Mouse (Mus musculus) neural tube, embryonic 14.5 days (tissue): ENCODE measurements at regions not wholly inside any gene's neighbourhood (a gene's known extent, or its start where the extent isn't known, plus 50 kb on each side); places are given as distances from the start of the nearest gene placed in this dataset.

Experiments
- ATAC-seq: fragments of 200-750 bp; cut with Nextera tagmentation; 2 replicates; pipeline ENCODE4 v1.8.0; 2017; ENCODE audit warnings: low read depth, mild to moderate bottlenecking, moderate TSS enrichment, moderate library complexity
- H3K27ac ChIP-seq: fragments of 300-500 bp; sonication (generic); 2 replicates; pipeline ENCODE4 v1.5.1; 2014; ENCODE audit warnings: low read depth, mild to moderate bottlenecking, control low read depth, low read length, moderate library complexity, mixed read lengths
- H3K27me3 ChIP-seq: fragments of 300-500 bp; sonication (generic); 2 replicates; pipeline ENCODE4 v1.6.1; 2014; ENCODE audit warnings: low read length; ENCODE audit not compliant: control insufficient read depth, insufficient read depth
- H3K36me3 ChIP-seq: fragments of 300-500 bp; sonication (generic); 2 replicates; pipeline ENCODE4 v1.6.1; 2014; ENCODE audit warnings: low read length, mixed read lengths; ENCODE audit not compliant: control insufficient read depth, insufficient read depth
- H3K4me1 ChIP-seq: fragments of 300-500 bp; sonication (generic); 2 replicates; pipeline ENCODE4 v1.6.1; 2014; ENCODE audit warnings: low read length; ENCODE audit not compliant: control insufficient read depth, insufficient read depth
- H3K4me2 ChIP-seq: fragments of 300-500 bp; sonication (generic); 2 replicates; pipeline ENCODE4 v1.6.1; 2014; ENCODE audit warnings: mild to moderate bottlenecking, low read depth, low read length, control low read depth
- H3K4me3 ChIP-seq: fragments of 300-500 bp; sonication (generic); 2 replicates; pipeline ENCODE4 v1.5.1; 2014; ENCODE audit warnings: low read depth, low read length, control low read depth, mixed read lengths
- H3K9ac ChIP-seq: fragments of 300-500 bp; sonication (generic); replicated peaks from 2 replicates; pipeline ENCODE4 v1.6.1; 2014; ENCODE audit warnings: low read depth, mild to moderate bottlenecking, control low read depth, low read length, mixed read lengths
- H3K9me3 ChIP-seq: fragments of 300-500 bp; sonication (generic); 2 replicates; pipeline ENCODE4 v1.6.1; 2016; ENCODE audit warnings: low read length; ENCODE audit not compliant: control insufficient read depth
- WGBS: fragments of 180-500 bp; shearing (Covaris S2); extraction: QIAGEN DNeasy Blood & Tissue Kit; methylation state at CpG from one replicate; pipeline ENCODE4 v1.1.7; 2014; 5-methylcytosine and 5-hydroxymethylcytosine counted together

- no peak overlapping the region for H3K27ac ChIP-seq
- ATAC-seq: no peak
- H3K4me3 ChIP-seq: no peak overlapping the region
- WGBS: 50% methylated on average over 4 of the region's 4 CpGs
- H3K9me3 ChIP-seq: no peaks in the 10 kb centered on the region
- no peaks in the 10 kb centered on the region for H3K27me3 ChIP-seq
- H3K4me2 ChIP-seq: no peak overlapping the region
- H3K36me3 ChIP-seq: no peaks in the 10 kb centered on the region
- H3K9ac ChIP-seq: no peak overlapping the region
- H3K4me1 ChIP-seq: peaks cover 7% of the 10 kb centered on the region; the same call in 1 of the 2 replicates
These were observed 116.0 kb upstream of the Zmiz1 start for GRCm38 (mm10) chr14:25342865-25343565.

- H3K9me3 ChIP-seq: no peaks in the 10 kb centered on the region
- 70% methylated on average over 2 of the region's 2 CpGs for WGBS
- ATAC-seq: no peak
These were observed 113.0 kb upstream of the Zmiz1 start for GRCm38 (mm10) chr14:25345995-25346394.

GRCm38 (mm10) chr14:25346813-25347610 lies 112.0 kb upstream of the Zmiz1 start:
- H3K4me2 ChIP-seq: no peak overlapping the region
- no peak for ATAC-seq

More at GRCm38 (mm10) chr14:25345995-25346394, 113.0 kb upstream of the Zmiz1 start:
- Histone ChIP-seq H3K4me2 (no peak overlapping the region), H3K27ac (no peak overlapping the region), H3K9ac (no peak overlapping the region), H3K27me3 (no peaks in the 10 kb centered on the region), H3K4me1 (no peaks in the 10 kb centered on the region), H3K4me3 (no peak overlapping the region), H3K36me3 (no peaks in the 10 kb centered on the region)

DNA sequence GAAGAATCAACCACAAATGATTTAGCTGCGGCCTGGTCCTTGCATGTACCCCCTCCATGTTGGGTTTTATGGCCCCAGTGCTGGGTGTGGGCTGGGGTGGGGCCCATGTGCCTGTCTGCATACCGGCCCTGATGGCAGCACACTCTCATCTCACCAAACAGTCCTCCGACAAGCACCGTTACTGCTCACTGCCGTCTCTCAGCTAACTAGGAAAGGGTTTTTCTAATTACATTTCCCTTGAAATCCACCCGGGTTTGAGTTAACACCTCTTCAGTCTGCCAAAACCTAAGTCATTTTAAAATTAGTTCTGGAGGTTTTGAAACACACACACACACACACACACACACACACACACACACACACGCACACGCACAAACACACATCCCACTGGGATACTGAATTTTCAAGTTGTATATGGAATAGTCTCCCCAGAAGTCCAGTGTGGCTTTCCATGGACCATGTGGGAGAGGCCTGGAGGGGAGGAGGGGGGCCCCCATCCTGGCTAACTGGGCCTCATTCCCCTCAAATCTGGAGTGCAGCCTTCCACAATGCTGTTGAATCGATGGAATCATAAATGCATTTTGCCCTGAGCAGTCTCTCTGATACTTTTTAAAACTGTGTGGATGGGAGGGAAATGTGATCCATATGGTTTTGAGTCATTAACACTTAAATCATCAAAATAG lies 108.6 kb upstream of the Zmiz1 start:
- no peaks in the 10 kb centered on the region for H3K9me3 ChIP-seq
- ATAC-seq: no peak
- no peak overlapping the region for H3K4me3 ChIP-seq
- H3K4me1 ChIP-seq: no peaks in the 10 kb centered on the region
- no peak overlapping the region for H3K4me2 ChIP-seq
- H3K27ac ChIP-seq: no peak overlapping the region
- H3K27me3 ChIP-seq: no peaks in the 10 kb centered on the region
- H3K36me3 ChIP-seq: no peaks in the 10 kb centered on the region
- no peak overlapping the region for H3K9ac ChIP-seq
- 78% methylated on average over 9 of the region's 9 CpGs for WGBS

More at GRCm38 (mm10) chr14:25346813-25347610, 112.0 kb upstream of the Zmiz1 start:
- H3K36me3 ChIP-seq: no peaks in the 10 kb centered on the region
- no peaks in the 10 kb centered on the region for H3K27me3 ChIP-seq
- no peak overlapping the region for H3K4me3 ChIP-seq
- H3K4me1 ChIP-seq: no peaks in the 10 kb centered on the region
- no peaks in the 10 kb centered on the region for H3K9me3 ChIP-seq
- H3K27ac ChIP-seq: no peak overlapping the region
- WGBS: 70% methylated on average over 7 of the region's 7 CpGs
- H3K9ac ChIP-seq: no peak overlapping the region

DNA sequence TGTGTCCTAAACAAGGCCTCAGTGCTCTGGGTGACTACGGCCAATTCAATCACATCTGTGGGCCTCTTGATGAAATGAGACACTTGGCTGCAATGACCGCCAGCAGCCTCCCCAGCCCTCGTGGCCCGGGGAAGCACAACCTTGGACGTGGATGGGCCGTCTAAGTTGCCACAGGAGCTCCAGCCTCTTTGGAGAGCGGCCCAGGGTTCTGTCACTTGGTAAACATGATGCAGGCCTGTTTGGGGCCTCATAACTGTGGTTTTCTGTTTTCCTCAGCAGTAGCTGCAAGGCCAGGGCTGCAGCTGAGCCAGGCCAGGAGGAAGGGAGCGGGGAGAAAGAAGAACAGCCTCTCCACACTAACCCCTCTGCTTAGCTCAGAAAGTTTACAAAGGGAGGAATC lies 105.2 kb upstream of the Zmiz1 start:
- 84% methylated on average over 8 of the region's 8 CpGs for WGBS
- Histone ChIP-seq H3K4me2 (no peak overlapping the region), H3K9ac (no peak overlapping the region), H3K4me1 (no peaks in the 10 kb centered on the region), H3K9me3 (no peaks in the 10 kb centered on the region), H3K27ac (no peak overlapping the region), H3K27me3 (no peaks in the 10 kb centered on the region), H3K36me3 (no peaks in the 10 kb centered on the region), H3K4me3 (no peak overlapping the region)
- no peak for ATAC-seq

GRCm38 (mm10) chr14:25354288-25354850 lies 104.6 kb upstream of the Zmiz1 start:
- no peak overlapping the region for H3K4me3 ChIP-seq
- no peaks in the 10 kb centered on the region for H3K9me3 ChIP-seq
- H3K36me3 ChIP-seq: no peaks in the 10 kb centered on the region
- no peaks in the 10 kb centered on the region for H3K27me3 ChIP-seq
- no peak overlapping the region for H3K27ac ChIP-seq
- no peak overlapping the region for H3K4me2 ChIP-seq
- WGBS: 85% methylated on average over 7 of the region's 7 CpGs
- no peak for ATAC-seq
- H3K4me1 ChIP-seq: no peaks in the 10 kb centered on the region
- no peak overlapping the region for H3K9ac ChIP-seq

DNA sequence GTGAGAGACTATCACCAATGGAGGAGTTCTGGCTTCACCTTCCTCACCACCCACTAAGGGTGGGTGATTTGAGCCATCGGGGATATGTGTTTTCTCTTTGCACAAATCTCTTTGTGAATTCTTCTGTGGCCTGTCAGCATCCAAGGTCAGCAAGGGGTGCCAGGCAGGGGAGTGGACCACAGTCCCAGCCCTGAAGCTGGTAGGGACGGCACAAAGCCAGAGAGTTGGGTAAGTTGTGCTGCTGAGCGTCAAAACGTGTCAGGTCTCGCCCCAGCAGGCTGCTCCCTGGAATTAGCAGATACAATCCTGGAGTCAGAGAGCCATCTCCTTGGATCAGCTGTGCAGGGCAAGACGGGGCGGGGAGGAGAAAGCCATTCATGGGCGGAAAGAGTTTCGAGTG lies 101.2 kb upstream of the Zmiz1 start:
- no peak overlapping the region for H3K4me3 ChIP-seq
- H3K27ac ChIP-seq: no peak overlapping the region
- ATAC-seq: no peak
- H3K36me3 ChIP-seq: no peaks in the 10 kb centered on the region
- 90% methylated on average over 9 of the region's 9 CpGs for WGBS
- no peaks in the 10 kb centered on the region for H3K4me1 ChIP-seq
- no peaks in the 10 kb centered on the region for H3K27me3 ChIP-seq
- no peaks in the 10 kb centered on the region for H3K9me3 ChIP-seq
- H3K4me2 ChIP-seq: no peak overlapping the region
- H3K9ac ChIP-seq: no peak overlapping the region

DNA sequence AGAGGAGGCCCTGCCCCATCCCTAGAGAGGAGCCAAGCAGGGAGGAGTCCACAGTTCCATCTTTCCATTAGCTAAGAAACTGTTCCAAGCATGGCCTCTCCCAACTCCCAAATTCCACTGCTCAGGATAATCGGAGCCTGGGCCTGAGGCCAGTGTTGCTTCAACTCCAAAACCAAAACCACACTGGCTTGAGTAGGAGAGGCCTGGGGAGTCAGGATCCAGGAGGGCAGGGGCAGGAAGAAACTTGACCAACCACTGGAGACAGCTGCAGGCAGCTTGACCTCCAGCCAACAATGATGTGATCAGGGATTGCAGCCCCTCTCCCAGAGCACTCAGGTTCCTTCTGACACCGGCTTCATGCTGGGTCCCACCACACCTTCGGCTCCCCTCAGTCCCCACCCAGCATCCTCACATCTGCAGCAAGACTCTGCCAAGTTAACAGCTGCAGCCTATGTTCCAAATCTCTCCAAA lies 99.1 kb upstream of the Zmiz1 start:
- H3K27me3 ChIP-seq: no peaks in the 10 kb centered on the region
- no peak overlapping the region for H3K4me2 ChIP-seq
- H3K9ac ChIP-seq: no peak overlapping the region
- no peak for ATAC-seq
- H3K9me3 ChIP-seq: no peaks in the 10 kb centered on the region
- H3K36me3 ChIP-seq: no peaks in the 10 kb centered on the region
- H3K4me3 ChIP-seq: no peak overlapping the region
- WGBS: 89% methylated on average over 3 of the region's 3 CpGs
- no peaks in the 10 kb centered on the region for H3K4me1 ChIP-seq
- no peak overlapping the region for H3K27ac ChIP-seq
